Mouse (Mus musculus) forebrain, embryonic 15.5 days (tissue): ENCODE results near the gene B4galt5. TPM values are rescaled to one million over a fixed set of nuclear protein-coding genes. Genes with fewer than 3 reads are reported as not detected.

Source experiments
- ATAC-seq: fragments of 200-750 bp; cut with Nextera tagmentation; replicated peaks from 2 replicates; pipeline ENCODE4 v1.8.0; 2017; ENCODE audit warnings: mild to moderate bottlenecking, moderate TSS enrichment, moderate library complexity
- H3K27ac ChIP-seq: fragments of 300-500 bp; sonication (generic); replicated peaks from 2 replicates; pipeline ENCODE4 v1.5.1; 2015; ENCODE audit warnings: mild to moderate bottlenecking, inconsistent platforms
- H3K27me3 ChIP-seq: fragments of 300-500 bp; sonication (generic); 2 replicates; pipeline ENCODE4 v1.6.1; 2015; ENCODE audit warnings: inconsistent platforms
- H3K36me3 ChIP-seq: fragments of 300-500 bp; sonication (generic); 2 replicates; pipeline ENCODE4 v1.6.1; 2015; ENCODE audit warnings: mild to moderate bottlenecking, inconsistent platforms
- H3K4me1 ChIP-seq: fragments of 300-500 bp; sonication (generic); 2 replicates; pipeline ENCODE4 v1.6.1; 2015; ENCODE audit warnings: inconsistent platforms
- H3K4me2 ChIP-seq: fragments of 300-500 bp; sonication (generic); replicated peaks from 2 replicates; pipeline ENCODE4 v1.6.1; 2015; ENCODE audit warnings: mild to moderate bottlenecking, inconsistent platforms
- H3K4me3 ChIP-seq: fragments of 300-500 bp; sonication (generic); 2 replicates; pipeline ENCODE4 v1.5.1; 2015; ENCODE audit warnings: mild to moderate bottlenecking, inconsistent platforms
- H3K9ac ChIP-seq: fragments of 300-500 bp; sonication (generic); replicated peaks from 2 replicates; pipeline ENCODE4 v1.6.1; 2015; ENCODE audit warnings: mild to moderate bottlenecking, inconsistent platforms
- H3K9me3 ChIP-seq: fragments of 300-500 bp; sonication (generic); 2 replicates; pipeline ENCODE4 v1.6.1; 2016; ENCODE audit warnings: inconsistent platforms
- WGBS: fragments of 180-500 bp; shearing (Covaris S2); methylation state at CpG from one replicate; pipeline ENCODE4 v1.1.7; 2015; ENCODE audit warnings: mixed read lengths; 5-methylcytosine and 5-hydroxymethylcytosine counted together
- polyA plus RNA-seq: library from polyadenylated mRNA; unstranded; fragments of >200 nt; fragmentation: Nextera tagmentation; extraction: Ambion mirVana; gene quantifications from 2 replicates; pipeline ENCODE4 v1.2.1, GENCODE M21; 2015

The B4galt5 gene
- polyA plus RNA-seq, 1 experiment from 2014 or later = 15.2 TPM

- Histone ChIP-seq H3K9me3 (no peaks in the 10 kb centered on the region), H3K4me3 (no peak overlapping the region), H3K4me2 (no peak overlapping the region), H3K27ac (no peak overlapping the region), H3K27me3 (no peaks in the 10 kb centered on the region), H3K9ac (no peak overlapping the region), H3K36me3 (no peaks in the 10 kb centered on the region), H3K4me1 (0 out of 2 replicates have a peak, but pooled peaks cover 6% of the 10 kb centered on the region)
- 44% methylated on average over 26 of the region's 26 CpGs for WGBS
- peak; percentile 82 for ATAC-seq
These were observed 68.6 kb downstream of the B4galt5 start for GRCm38 (mm10) chr2:167280090-167280985.

- Histone ChIP-seq H3K36me3 (no peaks in the 10 kb centered on the region), H3K4me3 (no peak overlapping the region), H3K9me3 (no peaks in the 10 kb centered on the region), H3K4me2 (no peak overlapping the region), H3K9ac (no peak overlapping the region), H3K4me1 (0 out of 2 replicates have a peak, but pooled peaks cover 6% of the 10 kb centered on the region), H3K27ac (no peak overlapping the region), H3K27me3 (no peaks in the 10 kb centered on the region)
- peak; percentile 29; the same call in 1 of the 2 replicates for ATAC-seq
- 57% methylated on average over 17 of the region's 17 CpGs for WGBS
These were observed 70.0 kb downstream of the B4galt5 start for GRCm38 (mm10) chr2:167278751-167279526.

GRCm38 (mm10) chr2:167278011-167278410 is 71.0 kb downstream of the B4galt5 start:
- no peak overlapping the region for H3K4me3 ChIP-seq
- H3K4me2 ChIP-seq = no peak overlapping the region
- no peak for ATAC-seq
- no peaks in the 10 kb centered on the region for H3K9me3 ChIP-seq
- H3K4me1 ChIP-seq = 0 out of 2 replicates have a peak, but pooled peaks cover 6% of the 10 kb centered on the region
- H3K36me3 ChIP-seq = no peaks in the 10 kb centered on the region
- H3K27ac ChIP-seq = no peak overlapping the region
- no peak overlapping the region for H3K9ac ChIP-seq
- H3K27me3 ChIP-seq = no peaks in the 10 kb centered on the region
- 88% methylated on average over 7 of the region's 7 CpGs for WGBS

- Histone ChIP-seq H3K4me1 (0 out of 2 replicates have a peak, but pooled peaks cover 6% of the 10 kb centered on the region), H3K27ac (no peak overlapping the region), H3K9ac (no peak overlapping the region), H3K9me3 (no peaks in the 10 kb centered on the region), H3K36me3 (no peaks in the 10 kb centered on the region), H3K4me3 (no peak overlapping the region), H3K4me2 (no peak overlapping the region), H3K27me3 (no peaks in the 10 kb centered on the region)
- ATAC-seq = no peak
- 67% methylated on average over 13 of the region's 13 CpGs for WGBS
These were observed 72.0 kb downstream of the B4galt5 start for GRCm38 (mm10) chr2:167277026-167277425.

GRCm38 (mm10) chr2:167275856-167276255 is 73.1 kb downstream of the B4galt5 start:
- no peak overlapping the region for H3K27ac ChIP-seq
- no peaks in the 10 kb centered on the region for H3K9me3 ChIP-seq
- no peak for ATAC-seq
- no peaks in the 10 kb centered on the region for H3K27me3 ChIP-seq
- no peaks in the 10 kb centered on the region for H3K36me3 ChIP-seq
- no peak overlapping the region for H3K4me2 ChIP-seq
- 0 out of 2 replicates have a peak, but pooled peaks cover 4% of the 10 kb centered on the region for H3K4me1 ChIP-seq
- H3K4me3 ChIP-seq = no peak overlapping the region
- H3K9ac ChIP-seq = no peak overlapping the region
- 84% methylated on average over 10 of the region's 10 CpGs for WGBS

DNA sequence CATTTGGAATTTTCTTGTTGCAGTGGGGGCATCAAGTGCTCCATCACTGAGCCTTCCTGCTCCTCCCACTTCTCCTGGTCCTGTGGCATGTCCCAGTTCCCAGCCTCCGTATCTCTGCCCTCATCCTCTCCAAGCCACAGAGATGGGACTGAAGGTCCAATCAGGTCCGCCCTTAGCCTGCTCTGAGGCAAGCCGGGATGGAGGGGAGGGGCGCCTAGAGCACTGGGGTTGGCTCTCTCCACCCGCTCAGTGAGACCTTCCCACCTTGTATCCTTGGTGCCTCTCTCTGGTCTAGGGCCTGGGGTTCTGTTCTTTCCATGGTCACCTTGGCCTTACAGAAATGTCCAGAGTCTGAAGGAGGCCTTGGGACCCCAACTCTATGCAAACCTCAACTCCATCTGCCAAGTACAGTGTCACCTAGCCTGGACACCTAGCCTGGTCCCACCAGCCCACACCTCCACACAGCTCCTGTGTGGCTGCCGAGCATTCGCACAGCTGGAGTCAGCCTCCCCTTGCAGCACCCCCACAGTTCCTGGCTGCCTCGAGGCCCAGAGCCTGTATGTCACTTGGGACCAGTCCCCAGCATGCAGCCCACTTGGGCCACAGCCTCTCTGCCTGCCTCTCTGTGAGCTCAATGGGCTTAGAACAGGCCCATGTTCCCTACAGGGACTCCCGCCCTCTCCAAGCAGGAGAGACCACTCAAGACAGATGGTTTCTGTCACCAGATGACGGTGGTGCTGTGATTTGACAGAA is 74.1 kb downstream of the B4galt5 start:
- Histone ChIP-seq H3K4me2 (no peak overlapping the region), H3K36me3 (no peaks in the 10 kb centered on the region), H3K9ac (no peak overlapping the region), H3K27me3 (no peaks in the 10 kb centered on the region), H3K9me3 (no peaks in the 10 kb centered on the region), H3K27ac (no peak overlapping the region), H3K4me1 (no peaks in the 10 kb centered on the region), H3K4me3 (no peak overlapping the region)
- WGBS = 49% methylated on average over 10 of the region's 10 CpGs
- no peak for ATAC-seq

DNA sequence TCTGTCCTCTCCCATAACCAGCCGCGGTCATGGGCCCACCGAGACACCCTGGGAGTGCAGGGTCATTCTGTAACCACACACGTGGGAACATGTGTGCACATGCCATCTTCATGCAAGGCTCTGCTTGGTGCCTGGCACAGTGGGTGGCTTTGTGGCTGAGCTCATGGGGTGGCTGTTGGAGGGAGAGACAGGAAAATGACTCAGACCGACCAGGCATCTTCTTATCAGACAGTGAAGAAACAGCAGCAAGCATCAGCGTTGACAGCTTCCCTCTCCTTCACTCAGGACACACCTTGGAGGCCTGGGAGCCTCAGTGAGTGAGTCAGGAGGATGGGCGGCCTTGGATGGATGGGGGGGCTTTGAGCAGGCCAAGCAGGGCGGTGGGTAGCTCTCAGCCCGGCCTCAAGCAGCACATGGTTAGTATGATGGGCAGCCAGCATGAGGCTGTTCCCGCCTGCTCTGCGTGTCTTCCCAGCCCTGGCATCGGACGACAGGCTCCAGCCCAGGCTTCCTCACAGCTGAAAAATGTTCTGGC is 75.7 kb downstream of the B4galt5 start:
- no peak for ATAC-seq
- WGBS = 84% methylated on average over 13 of the region's 13 CpGs
- no peaks in the 10 kb centered on the region for H3K4me1 ChIP-seq
- no peak overlapping the region for H3K4me3 ChIP-seq
- no peaks in the 10 kb centered on the region for H3K27me3 ChIP-seq
- no peak overlapping the region for H3K27ac ChIP-seq
- no peaks in the 10 kb centered on the region for H3K36me3 ChIP-seq
- H3K9me3 ChIP-seq = no peaks in the 10 kb centered on the region
- H3K9ac ChIP-seq = no peak overlapping the region
- no peak overlapping the region for H3K4me2 ChIP-seq

DNA sequence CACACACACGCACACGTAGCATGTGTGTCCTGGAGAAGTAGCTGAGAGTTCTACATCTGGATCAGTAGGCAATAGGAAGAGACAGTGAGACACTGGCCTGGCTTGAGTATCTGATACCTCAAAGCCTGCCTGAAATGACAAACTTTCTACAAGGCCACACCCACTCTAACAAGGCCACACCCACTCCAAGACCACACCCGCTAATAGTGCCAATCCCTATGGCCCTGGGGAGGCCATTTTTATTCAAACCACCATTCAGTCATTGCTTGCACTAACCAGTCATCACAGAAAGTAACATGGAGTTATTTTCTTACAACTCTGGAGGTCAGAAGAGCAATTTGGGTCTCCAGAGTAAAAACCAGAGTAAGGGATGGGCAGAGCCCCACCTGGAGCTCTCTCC is 76.3 kb downstream of the B4galt5 start:
- H3K27ac ChIP-seq = no peak overlapping the region

DNA sequence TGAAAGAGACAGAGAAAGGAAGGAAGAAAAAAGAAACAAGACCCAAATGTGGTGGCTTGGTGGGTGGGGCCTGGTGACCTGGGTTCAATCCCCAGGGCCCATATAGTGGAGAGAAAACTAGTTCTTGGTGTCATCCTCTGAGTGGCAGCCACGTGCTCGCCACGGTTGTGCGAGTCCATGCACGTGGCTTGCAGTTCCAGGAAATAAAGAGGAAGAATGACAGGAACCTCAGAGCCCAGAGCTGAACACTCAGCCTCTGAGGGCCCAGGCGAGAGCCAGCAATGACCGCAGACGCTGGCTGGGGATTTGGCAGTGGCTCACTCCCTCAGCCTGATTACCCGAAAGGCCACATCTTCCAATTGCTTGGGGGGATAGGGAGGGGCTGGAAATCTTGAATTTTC is 77.9 kb downstream of the B4galt5 start:
- Histone ChIP-seq H3K36me3 (no peaks in the 10 kb centered on the region), H3K9ac (no peak overlapping the region), H3K27ac (no peak overlapping the region), H3K9me3 (no peaks in the 10 kb centered on the region), H3K4me1 (no peaks in the 10 kb centered on the region), H3K4me2 (no peak overlapping the region), H3K27me3 (no peaks in the 10 kb centered on the region), H3K4me3 (no peak overlapping the region)
- 89% methylated on average over 9 of the region's 9 CpGs for WGBS
- ATAC-seq = no peak

More for the DNA sequence above, 76.3 kb downstream of the B4galt5 start:
- Histone ChIP-seq H3K4me2 (no peak overlapping the region), H3K36me3 (no peaks in the 10 kb centered on the region), H3K9me3 (no peaks in the 10 kb centered on the region), H3K27me3 (no peaks in the 10 kb centered on the region), H3K4me1 (no peaks in the 10 kb centered on the region), H3K9ac (no peak overlapping the region), H3K4me3 (no peak overlapping the region)
- 86% methylated on average over 3 of the region's 3 CpGs for WGBS
- ATAC-seq = no peak

DNA sequence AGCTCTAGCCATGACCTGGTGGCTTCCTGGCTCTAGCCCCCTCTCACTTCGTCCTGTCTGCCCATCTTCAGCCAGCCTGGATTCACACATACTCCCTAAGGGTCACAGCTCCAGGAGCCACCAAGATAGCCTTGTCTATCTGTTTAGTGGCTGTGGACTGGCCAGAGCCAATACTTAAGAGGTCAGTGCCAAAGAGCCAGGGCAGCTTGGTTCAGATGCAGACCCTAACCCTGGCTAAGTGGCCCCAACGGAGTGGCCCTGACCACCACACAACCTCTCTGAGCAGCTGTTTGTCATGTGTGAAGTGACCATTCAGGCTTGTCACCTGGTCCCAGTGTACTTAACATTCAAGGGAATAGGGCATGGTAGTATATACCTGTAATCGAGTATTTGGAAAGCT is 78.5 kb downstream of the B4galt5 start:
- Histone ChIP-seq H3K36me3 (no peaks in the 10 kb centered on the region), H3K27ac (no peak overlapping the region), H3K4me3 (no peak overlapping the region), H3K4me1 (no peaks in the 10 kb centered on the region), H3K4me2 (no peak overlapping the region), H3K27me3 (no peaks in the 10 kb centered on the region), H3K9me3 (no peaks in the 10 kb centered on the region), H3K9ac (no peak overlapping the region)
- 90% methylated on average over 3 of the region's 3 CpGs for WGBS
- no peak for ATAC-seq

DNA sequence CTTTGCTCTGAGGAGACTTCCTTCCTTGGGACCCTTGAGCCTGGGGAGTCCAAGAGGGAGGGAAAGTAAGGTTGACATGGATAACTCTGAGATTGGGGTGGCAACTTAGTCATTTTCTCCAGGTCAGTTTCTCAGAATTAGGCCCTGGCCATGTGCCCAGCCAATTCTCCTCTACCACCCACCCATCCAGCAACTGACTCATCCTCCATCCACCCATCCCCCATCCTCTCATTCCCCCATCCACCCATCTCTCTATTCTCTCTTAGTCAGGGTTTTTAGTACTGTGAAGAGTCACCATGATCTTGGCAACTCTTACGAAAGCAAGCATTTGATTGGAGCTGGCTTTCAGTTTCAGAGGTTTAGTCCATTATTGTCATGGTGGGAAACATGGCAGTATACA is 80.3 kb downstream of the B4galt5 start:
- Histone ChIP-seq H3K36me3 (no peaks in the 10 kb centered on the region), H3K27ac (no peak overlapping the region), H3K9ac (no peak overlapping the region), H3K4me2 (no peak overlapping the region), H3K4me1 (no peaks in the 10 kb centered on the region), H3K4me3 (no peak overlapping the region), H3K27me3 (no peaks in the 10 kb centered on the region), H3K9me3 (no peaks in the 10 kb centered on the region)
- ATAC-seq = no peak
- 89% methylated on average over 1 of the region's 1 CpGs for WGBS

DNA sequence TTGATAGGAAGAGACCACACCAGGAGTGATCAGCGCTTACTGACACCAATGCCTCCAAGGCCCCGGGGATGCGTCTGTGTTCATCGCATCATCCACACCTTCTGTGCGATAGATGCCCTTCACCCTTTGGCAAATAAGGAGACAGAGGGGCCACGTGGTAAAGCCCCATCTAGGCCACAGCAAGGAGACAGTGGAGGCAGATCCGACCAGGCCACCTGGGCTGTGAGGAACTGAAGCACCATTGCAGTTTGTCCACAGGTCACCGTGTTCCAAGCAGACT is 80.6 kb downstream of the B4galt5 start:
- ATAC-seq = no peak
- no peak overlapping the region for H3K9ac ChIP-seq
- H3K27me3 ChIP-seq = no peaks in the 10 kb centered on the region
- no peaks in the 10 kb centered on the region for H3K9me3 ChIP-seq
- no peaks in the 10 kb centered on the region for H3K36me3 ChIP-seq
- no peak overlapping the region for H3K4me2 ChIP-seq
- no peaks in the 10 kb centered on the region for H3K4me1 ChIP-seq
- 89% methylated on average over 8 of the region's 8 CpGs for WGBS
- H3K4me3 ChIP-seq = no peak overlapping the region
- no peak overlapping the region for H3K27ac ChIP-seq
